Mouse (Mus musculus) T-helper 17 cell (primary cell): Measurements from ENCODE around the gene Ssr1.

Experiments used
- in situ Hi-C, 2 experiments: fragments of 300-600 bp; cut with MboI, MseI; formaldehyde crosslinking; loops; 1 replicate in 1 of 2; 2 replicates in 1 of 2; pipeline ENCODE4 v1.15.1; 2025; ENCODE audit warnings: high pct_unique_total_duplicates in 2 of 2

Ssr1 gene

GRCm38 (mm10) chr13:37986166-37986565, 7.9 kb downstream of the Ssr1 start:
- in situ Hi-C loops, result no loop called here

- in situ Hi-C loops, result no loop called here
Measured at GRCm38 (mm10) chr13:37981063-37981462, 13.0 kb downstream of the Ssr1 start.

- in situ Hi-C loops, result no loop called here
Measured at GRCm38 (mm10) chr13:37980346-37980745, 13.7 kb downstream of the Ssr1 start.

DNA sequence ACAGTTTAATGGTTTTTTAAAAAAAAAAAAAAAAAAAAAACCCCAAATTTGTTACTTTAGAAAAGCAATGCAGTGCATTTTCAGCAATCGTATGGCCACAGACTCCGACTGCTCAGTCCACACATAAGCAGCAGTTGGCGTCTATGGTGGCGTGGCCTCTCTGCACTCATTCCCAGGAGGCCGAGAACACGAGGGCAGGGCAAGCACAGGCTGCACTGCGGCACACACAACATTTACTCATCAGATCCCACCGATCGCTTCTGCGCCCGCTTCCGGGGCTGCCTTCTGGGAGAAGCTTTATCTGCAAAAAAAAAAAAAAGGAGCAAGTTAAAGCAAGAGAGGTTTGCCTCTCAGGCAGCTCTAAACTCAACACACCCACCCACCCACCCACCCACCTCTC, 14.5 kb downstream of the Ssr1 start:
- in situ Hi-C loops, result no loop called here

GRCm38 (mm10) chr13:37974731-37975130, 19.3 kb downstream of the Ssr1 start:
- in situ Hi-C loops, result no loop called here

DNA sequence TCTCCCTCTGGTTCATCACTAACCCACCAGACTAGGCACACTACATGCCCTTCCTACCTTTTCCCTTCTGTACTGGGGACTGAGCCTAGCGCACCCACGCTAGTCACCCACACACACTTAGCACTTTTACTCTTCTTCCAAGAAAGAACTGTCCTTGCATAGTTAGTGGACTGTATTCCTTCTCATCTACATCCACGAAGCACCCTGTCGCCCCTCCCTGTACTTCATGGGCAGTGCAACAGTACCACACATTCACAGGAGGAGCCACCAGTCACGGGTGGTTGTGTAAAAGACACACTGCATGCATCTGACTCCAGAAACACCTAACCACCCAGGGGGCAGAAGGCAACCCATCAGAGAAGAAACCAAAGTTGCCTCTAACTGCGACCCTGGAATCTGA, 20.0 kb downstream of the Ssr1 start:
- in situ Hi-C loops, result no loop called here

DNA sequence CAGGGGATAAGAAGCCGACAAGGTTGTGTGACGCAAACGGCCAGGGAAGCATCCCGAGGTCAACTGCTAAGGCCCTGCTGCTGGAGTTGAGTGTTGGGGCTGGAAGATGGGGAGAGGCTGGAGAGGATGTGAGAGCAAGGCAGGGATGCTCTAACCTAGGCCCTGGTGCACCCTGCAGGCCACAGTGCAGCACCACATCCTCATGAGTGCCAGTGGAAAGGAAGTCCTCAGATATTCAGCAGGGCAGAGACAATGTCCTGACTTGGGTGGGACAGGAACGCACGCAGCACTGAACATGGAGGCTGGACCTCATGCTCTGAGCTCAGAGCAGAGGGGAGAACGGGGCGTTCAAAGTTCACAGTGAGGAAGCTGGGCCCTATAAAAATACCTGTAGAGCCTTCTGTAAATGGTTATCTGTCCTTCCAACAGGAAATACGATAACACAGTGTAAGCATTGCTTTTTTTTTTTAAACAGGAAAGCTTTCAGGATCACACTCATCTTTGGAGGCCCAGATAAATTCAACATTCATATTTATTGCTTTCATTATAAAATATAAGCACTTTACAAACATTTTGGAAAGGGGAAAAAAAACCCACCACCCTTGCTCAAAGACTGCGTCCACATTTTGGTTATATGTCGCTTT, 23.0 kb downstream of the Ssr1 start:
- in situ Hi-C loops, result no loop called here

DNA sequence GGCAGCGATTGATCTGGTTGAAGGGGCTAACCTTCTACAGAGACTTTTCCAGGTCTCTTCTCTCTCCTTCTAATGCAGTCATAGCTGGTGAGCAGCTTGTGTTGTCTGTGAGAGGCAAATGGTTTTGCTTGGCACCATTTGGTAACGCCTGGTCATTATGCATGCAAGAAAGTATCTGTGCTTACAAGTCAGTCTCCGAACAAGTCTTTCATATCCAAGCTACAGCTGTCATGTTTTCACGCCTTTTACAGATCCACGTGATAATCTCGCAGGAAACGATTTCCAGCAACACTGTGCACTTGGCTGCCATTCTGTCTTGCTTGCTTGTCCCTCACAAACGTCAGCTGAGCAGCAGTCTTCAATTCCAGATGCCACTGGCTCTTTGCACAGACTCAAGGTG, 24.0 kb downstream of the Ssr1 start:
- in situ Hi-C loops, result no loop called here

GRCm38 (mm10) chr13:37969337-37969736, 24.7 kb downstream of the Ssr1 start:
- in situ Hi-C loops, result no loop called here

GRCm38 (mm10) chr13:37967565-37967964, 26.5 kb downstream of the Ssr1 start:
- in situ Hi-C loops, result no loop called here

DNA sequence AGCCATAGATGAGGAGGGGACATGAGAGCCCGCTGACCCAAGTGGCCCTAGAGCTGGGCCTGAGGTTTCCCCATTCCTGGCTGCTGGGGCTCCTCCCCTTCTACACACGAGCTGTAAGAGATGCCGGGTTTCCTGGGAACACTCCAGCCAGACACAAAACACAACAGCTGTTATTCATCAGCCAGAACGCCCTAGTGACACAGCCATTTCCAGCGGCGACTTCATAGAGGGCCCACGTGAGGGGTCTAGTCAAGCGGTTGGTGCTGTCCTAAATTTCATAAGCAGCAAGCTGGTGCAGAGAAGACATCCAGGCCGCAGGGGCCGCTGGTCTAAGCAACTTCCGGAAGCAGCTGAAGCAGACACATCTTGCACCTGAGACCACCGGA, 27.0 kb downstream of the Ssr1 start:
- in situ Hi-C loops, result no loop called here

- in situ Hi-C loops, result no loop called here
Measured at GRCm38 (mm10) chr13:37966256-37967051, 27.6 kb downstream of the Ssr1 start.

- in situ Hi-C loops, result no loop called here
Measured at GRCm38 (mm10) chr13:37965126-37965914, 28.7 kb downstream of the Ssr1 start.

- in situ Hi-C loops, result no loop called here
Measured at GRCm38 (mm10) chr13:37964128-37965087, 29.6 kb downstream of the Ssr1 start.

DNA sequence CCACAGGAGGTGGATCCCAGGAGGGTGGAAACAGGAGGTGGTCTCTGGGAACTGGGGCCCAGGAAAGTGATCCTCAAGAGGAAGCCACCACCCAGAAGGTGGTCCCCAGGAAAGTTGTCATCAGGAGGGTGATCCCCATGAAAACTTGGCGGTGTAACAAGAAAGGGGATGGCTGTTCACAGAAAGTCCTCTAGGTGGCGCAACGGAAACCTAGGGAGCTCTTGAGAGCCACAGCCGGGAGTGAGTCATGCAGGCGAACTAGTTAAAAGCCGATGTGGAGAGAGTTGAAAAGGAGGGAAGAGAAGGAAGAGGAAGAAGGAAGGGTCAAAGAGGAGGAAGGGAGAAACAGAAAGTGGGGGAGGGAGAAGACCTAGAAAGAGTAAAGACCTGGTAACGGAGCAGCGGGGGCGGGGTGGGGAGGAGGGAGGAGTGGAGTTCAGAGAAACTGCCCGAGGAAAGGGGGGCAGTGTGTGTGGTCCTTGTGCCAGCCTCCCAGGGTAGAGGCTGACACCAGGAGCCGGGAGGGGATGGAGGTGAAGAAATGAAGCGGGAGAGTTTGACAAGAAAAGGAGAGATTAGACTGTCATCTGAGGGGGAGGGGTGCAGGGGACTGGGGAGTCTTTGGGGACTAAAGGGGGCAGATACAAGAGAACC, 30.5 kb downstream of the Ssr1 start:
- in situ Hi-C loops, result no loop called here

GRCm38 (mm10) chr13:37962541-37962940, 31.5 kb downstream of the Ssr1 start:
- in situ Hi-C loops, result no loop called here

GRCm38 (mm10) chr13:37959936-37960335, 34.1 kb downstream of the Ssr1 start:
- in situ Hi-C loops, result no loop called here

GRCm38 (mm10) chr13:37959239-37959907, 34.6 kb downstream of the Ssr1 start:
- in situ Hi-C loops, result no loop called here

- in situ Hi-C loops, result no loop called here
Measured at GRCm38 (mm10) chr13:37958498-37959238, 35.3 kb downstream of the Ssr1 start.

GRCm38 (mm10) chr13:37954318-37954717, 39.7 kb downstream of the Ssr1 start:
- in situ Hi-C loops, result no loop called here
